Mouse (Mus musculus) heart, adult 18-20 months (tissue): ENCODE data around the gene Npepps. TPM values are rescaled to one million over a fixed set of nuclear protein-coding genes. Genes with fewer than 3 reads are reported as not detected.

ENCODE experiments used
- DNase-seq, 2 experiments: peaks; one replicate each; pipeline ENCODE4 v3.0.0; 2021 to 2022; ENCODE audit warnings: mixed read lengths in 1 of 2
- total RNA-seq, 2 experiments: library from RNA; stranded (reverse); gene quantifications; 2 replicates each; pipeline ENCODE4 v1.2.3; 2021

The Npepps gene
- total RNA-seq, 2 experiments from 2014 or later: 75.9 to 77.7 TPM

DNA sequence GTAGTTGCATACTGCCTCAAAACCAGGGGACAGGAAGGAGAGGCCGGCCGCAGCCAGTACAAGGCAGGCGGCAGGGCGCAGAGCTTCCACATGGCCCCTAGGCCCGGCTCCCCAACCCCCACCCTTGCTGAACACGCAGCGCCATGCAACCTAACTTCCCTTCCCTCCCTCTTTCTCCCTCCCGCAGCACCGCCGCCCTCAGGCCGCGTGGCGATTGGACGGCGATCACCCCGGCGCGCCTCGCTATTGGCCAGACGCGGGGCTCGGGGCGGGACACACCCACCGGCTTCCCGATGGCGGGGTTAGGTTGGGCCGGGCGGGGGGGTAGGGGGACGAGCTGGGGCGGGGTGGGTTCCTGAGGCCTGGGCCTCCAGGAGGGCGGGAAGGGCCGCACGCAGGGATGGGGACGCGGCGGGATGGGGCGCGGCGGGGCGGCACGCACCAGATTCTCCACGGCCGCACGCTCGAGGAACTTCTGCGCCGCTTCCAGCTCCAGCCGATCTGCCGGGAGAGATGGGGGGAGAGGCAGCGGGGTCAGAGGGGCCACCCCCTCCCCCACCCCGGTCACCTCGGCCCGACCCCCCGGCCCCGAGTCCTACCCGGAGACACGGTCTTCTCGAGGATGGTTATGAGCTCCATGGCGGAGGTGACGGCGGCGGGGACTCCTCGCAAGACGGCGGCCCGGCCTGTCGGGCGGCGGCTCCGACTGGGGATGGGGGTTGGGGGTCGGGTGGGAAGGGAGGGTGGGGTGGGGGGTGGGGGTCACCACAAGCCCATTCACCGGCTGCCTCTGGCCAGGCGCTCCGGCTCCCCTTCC, 93.3 kb downstream of the Npepps start:
- DNase-seq: peak; percentile 98 to 99

DNA sequence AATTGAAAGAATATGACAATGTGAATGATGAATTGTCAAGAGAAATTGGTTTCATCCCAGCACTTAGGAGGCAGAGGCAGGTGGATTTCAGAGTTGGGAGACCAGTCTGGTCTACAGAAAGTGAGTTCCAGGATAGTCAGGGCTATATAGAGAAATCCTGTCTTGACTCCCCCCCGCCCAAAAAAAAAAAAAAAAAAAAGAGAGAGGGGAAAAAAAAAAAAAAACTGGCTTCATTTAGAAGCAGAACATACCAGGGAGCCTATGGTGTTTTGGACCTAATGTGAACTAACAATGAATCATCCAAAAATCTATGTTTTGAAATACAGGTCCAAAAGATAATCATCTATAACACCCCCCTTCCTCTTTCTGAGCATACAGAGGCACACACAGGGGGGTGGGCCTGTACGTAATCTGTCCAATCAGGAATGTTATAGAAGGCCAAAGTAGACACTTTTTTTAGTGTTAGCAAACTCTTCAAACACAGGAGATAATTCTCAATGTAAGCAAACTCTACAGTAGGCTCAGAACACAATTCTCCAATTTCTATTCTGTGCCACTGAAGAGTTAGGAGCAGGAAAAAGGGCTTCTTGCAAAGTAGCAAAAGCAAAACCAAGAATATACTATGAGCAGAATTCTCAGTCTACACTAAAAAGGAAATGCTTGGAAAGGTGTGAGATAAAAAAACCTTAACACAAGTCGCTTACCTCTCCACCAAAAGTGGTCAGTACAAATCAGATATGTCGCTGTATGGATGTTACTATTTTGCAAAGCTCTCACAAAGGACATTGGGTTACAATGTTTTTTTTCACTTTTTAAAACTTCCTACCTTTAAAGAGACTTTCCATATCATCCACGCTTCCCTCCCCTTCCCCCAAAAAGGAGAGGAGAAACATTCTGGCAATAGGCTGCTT, 94.5 kb downstream of the Npepps start:
- DNase-seq: no peak

GRCm38 (mm10) chr11:97184875-97185274, 95.6 kb downstream of the Npepps start:
- DNase-seq: peak in 1 of 2 experiments; percentile 19

DNA sequence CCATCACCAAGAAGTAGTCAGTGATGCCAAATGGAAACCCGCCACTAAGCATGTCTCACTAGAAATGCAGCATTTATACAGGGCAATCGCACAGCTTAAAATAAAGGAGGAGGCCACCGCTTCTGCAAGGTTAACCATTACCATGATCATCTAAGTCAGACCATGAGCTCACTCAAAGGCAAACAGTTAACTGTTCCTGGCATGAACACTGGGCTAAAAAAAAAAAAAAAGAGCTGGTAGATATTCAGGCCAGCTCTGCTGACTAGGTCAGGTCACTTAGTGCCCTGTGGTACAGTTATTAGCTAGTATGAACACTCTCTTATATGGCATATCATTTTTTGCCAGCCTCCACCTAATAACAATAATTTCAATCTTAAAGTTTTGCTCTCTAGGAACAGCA, 98.0 kb downstream of the Npepps start:
- no peak for DNase-seq

GRCm38 (mm10) chr11:97181061-97181460, 99.4 kb downstream of the Npepps start:
- DNase-seq: no peak

DNA sequence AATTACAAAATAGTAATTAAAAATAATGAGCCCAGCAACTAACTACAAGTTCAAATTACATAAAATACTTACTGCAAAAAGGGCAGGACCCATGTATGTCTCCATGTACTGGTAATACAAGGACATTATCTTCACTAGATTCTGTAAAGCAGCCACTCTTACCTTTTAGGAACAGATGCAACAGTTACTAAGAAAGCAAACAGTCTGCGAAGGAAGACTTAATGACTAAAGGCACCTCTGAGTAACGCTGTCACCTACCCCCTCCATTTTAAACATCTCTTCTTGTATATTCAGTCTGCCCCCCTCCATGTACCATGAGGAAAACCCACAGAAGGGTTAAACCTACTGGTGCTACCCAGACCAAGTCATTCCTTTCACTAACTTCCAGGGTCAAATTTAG, 102.2 kb downstream of the Npepps start:
- no peak for DNase-seq

GRCm38 (mm10) chr11:97176851-97177250, 103.6 kb downstream of the Npepps start:
- DNase-seq: peak; percentile 45 to 70

DNA sequence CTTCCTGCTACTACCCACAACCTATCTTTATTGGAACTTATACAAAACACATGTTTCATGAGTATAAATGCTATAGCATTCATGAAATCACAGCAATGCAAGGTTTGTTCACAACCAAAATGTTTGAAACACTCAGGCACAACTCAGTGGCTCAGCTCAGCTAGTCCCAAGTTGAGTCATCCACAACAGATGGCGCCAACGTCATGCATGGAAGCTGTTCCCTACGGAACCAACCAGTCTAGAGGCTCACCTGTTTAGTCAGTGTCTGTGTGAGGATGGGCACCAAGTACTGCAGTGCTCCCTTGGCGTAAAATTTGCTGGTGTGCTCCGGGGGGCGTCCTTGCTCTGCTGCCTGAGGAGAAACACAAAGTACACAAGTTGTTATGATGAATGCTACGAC, 104.9 kb downstream of the Npepps start:
- no peak for DNase-seq

- no peak for DNase-seq
Observed at GRCm38 (mm10) chr11:97160341-97160740, 120.1 kb downstream of the Npepps start.

DNA sequence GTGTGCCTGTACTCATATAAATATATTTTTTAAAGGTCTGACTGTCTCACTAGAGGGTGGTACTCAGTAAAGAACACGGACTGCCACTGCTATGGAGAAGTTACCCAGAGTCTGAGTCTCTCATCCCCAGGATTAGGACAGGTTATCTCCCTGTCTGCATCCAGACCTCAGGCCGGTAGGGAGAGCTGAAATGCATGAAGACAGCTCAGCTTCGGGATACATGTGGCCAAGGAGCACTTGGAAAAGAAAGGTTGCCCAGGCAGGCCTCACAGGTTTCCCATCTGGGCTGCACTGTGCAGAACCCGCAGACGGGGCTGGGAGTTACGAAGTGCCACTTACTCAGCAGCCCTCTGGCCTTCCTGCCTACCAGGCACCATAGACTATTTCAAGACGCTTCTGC, 123.4 kb downstream of the Npepps start:
- DNase-seq: no peak

Other genes with a start within 250 kb of the Npepps start
- under 1 TPM; 0.25 to 0.36 TPM for gene Lrrc46, start 239.2 kb downstream of the Npepps start, total RNA-seq
- 10 to 100 TPM; 92.1 to 94.8 TPM for gene Mrpl10, start 239.1 kb downstream of the Npepps start, total RNA-seq
- gene Osbpl7, start 230.0 kb downstream of the Npepps start, total RNA-seq: 1 to 10 TPM; 3.8 to 5.1 TPM
- gene Tbx21, start 165.3 kb downstream of the Npepps start, total RNA-seq: under 1 TPM; 0.10 to 0.41 TPM
- 10 to 100 TPM; 12.5 to 15.0 TPM for gene Tbkbp1, start 129.1 kb downstream of the Npepps start, total RNA-seq
- 10 to 100 TPM; 80.8 to 82.9 TPM for gene Kpnb1, start 92.8 kb downstream of the Npepps start, total RNA-seq
- 10 to 100 TPM; 59.6 to 70.9 TPM for gene Mrpl45, start 35.1 kb upstream of the Npepps start, total RNA-seq
- gene Gpr179, start 71.4 kb upstream of the Npepps start, total RNA-seq: not detected
- 10 to 100 TPM; 21.9 to 22.8 TPM for gene Socs7, start 81.9 kb upstream of the Npepps start, total RNA-seq
- gene Arhgap23, start 134.9 kb upstream of the Npepps start, total RNA-seq: 10 to 100 TPM; 12.5 to 13.5 TPM
- gene 4933428G20Rik, start 219.7 kb upstream of the Npepps start, total RNA-seq: not detected